Mouse (Mus musculus) liver, embryonic 14 days (tissue): ENCODE data around the gene Hnrnpa2b1. TPM values are rescaled to one million over a fixed set of nuclear protein-coding genes. Genes with fewer than 3 reads are reported as not detected.

ENCODE experiments used
- polyA plus RNA-seq: library from polyadenylated mRNA; depleted of rRNA; stranded (reverse); fragments of >200 nt; gene quantifications from 2 replicates; pipeline ENCODE4 v1.2.3, GENCODE M21; 2012; rRNA removed

Hnrnpa2b1 gene
- 785 and 848 TPM in 2 replicates for polyA plus RNA-seq

GRCm38 (mm10) chr6:51469715-51470310 lies at the start of gene Hnrnpa2b1:
Hnrnpa2b1 (minus strand) TSS chr6:51469894.

GRCm38 (mm10) chr6:51470311-51471178 lies 851 bp upstream of the Hnrnpa2b1 start, which contains the start of gene Cbx3:
Cbx3 (plus strand) TSS chr6:51470360.

GRCm38 (mm10) chr6:51432535-51433397 lies 36.9 kb downstream of the Hnrnpa2b1 start, which contains the start of gene Nfe2l3:
Nfe2l3 (plus strand) TSS chr6:51432670.

Other genes starting within 250 kb of the Hnrnpa2b1 start
- 0.08 and 0.10 TPM in 2 replicates for gene Nfe2l3, start 37.2 kb downstream of the Hnrnpa2b1 start, polyA plus RNA-seq
- gene Cbx3, start 466 bp upstream of the Hnrnpa2b1 start, polyA plus RNA-seq: 60.8 and 64.7 TPM in 2 replicates
- gene Snx10, start 54.0 kb upstream of the Hnrnpa2b1 start, polyA plus RNA-seq: 2.0 and 2.5 TPM in 2 replicates